Mouse (Mus musculus) spleen, postnatal 10 days (tissue): ENCODE results near the gene Tdrd1.

Experiments used
- DNase-seq, 2 experiments: peaks; one replicate each; pipeline ENCODE4 v3.0.0; 2021 to 2022; ENCODE audit warnings: low spot score in 2 of 2

Gene Tdrd1

DNA sequence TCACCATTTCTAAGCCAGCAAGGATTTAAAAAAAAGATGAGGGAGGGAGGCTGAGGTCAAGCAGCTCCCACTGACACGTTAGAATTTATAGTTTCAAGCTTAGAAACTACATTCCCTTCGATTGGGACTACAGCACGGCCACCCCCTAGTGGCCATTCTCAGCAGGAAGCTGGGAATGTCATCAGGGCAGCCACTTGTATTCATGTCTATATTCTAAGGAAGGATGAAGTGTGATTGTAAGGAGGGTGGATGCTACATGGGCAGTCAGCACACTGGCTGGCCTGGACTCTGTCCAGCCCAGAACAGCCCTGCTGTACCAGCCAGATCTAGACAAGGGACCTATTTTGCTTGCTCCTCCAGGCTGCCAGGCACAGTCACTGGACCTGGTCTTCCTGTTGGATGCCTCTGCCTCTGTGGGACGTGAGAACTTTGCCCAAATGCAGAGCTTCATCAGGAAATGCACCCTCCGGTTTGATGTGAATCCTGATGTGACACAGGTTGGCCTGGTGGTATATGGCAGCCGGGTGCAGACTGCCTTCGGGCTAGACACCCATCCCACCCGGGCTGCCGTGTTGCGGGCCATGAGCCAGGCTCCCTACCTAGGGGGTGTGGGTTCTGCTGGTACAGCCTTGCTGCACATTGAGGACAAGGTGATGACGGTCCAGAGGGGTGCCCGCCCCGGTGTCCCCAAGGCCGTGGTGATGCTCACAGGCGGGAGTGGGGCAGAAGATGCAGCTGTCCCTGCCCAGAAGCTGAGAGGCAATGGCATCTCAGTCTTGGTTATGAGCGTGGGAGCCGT is 82.7 kb downstream of the Tdrd1 start:
- peak in 1 of 2 experiments; percentile 39 for DNase-seq

DNA sequence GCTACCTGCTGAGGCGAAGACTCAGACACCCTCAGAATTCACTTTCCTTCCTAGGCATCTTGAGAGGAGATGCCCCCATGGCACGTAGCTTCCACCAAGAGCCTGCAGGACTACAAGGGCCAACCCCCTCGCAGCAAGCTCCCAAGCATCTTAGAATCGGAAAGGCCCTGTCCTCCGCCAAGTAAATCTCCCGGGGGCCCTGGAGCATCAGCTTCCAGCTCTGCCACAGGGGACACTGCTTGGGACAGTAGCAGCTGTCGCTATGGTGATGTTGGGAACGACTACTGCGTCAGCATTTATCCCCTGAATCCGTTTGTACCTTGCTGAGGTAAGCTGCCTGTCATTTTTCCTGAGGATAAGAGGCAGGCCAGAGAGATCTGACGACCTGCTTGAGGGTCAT is 84.6 kb downstream of the Tdrd1 start:
- no peak for DNase-seq

DNA sequence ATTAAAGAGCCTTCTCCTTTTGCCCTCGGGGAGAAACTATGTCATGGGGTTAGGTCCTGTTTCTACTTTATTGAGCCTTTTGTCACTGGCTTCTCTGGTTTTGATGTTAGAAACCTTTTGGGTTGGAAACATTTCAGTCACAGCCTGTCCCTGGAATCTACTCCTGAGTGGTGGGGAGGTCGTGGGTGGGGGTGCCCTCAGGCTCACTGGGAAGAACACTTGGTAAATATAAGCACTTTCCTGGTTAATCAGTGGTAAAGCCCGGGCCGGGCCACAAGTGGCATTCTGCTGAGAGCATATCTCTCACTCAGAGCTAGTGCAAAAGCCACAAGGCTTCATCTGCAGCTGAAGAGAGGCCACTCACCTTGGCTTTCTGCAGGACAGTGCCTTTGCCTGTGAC is 87.8 kb downstream of the Tdrd1 start:
- DNase-seq: no peak

DNA sequence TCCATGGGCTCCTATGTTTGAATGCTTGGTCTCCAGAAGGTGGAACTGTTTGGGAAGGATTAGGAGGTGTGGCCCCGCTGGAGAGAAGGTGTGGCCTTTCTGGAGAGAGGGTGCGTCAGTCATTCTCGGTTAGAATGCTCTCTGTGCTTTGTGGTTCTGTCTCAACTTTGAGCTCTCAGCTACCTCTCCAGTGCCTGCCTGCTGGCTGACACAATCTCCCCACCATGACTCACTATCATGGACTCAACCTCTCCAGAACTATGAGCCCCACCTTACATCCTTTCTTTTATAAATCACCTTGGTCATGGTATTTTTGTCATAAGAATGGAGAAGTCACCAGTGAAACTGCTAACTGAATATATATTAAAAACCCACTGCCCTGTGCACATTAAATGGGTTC is 88.6 kb downstream of the Tdrd1 start:
- DNase-seq: no peak

DNA sequence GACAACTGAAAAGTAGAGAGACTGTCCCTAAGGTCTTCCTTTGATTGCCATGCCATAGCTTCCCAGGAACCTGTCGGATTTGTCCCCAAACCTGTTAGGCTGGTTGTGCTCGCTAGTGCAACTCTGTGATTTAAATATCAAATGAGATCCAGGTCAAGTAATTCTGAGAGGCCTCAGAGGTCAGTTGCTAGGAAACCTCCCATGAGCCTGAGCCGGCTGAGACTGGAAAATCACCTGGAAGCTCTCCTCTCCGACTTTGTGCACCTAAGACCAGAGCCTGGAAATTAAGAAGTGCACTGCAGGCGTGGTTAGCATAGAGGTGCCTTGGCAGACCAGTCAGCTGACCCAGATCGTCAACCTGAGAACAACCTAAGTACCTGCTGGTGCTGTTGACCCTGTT is 89.1 kb downstream of the Tdrd1 start:
- DNase-seq: no peak
